In genomic region chr9:118674277-118674676, GRCm38 (mm10) we compare ENCODE assay signal across 12 mouse cellular contexts.
DNase-seq lines count a peak whose midpoint lies in the region; ATAC-seq and TF ChIP-seq lines count a peak whose summit lies in the region.
"Had no signal": no experiment of that assay in that cellular context is flagged by ENCODE, and none has a peak within 500 bp of the region (broad histone marks: within the 10 kb centered on the region; RNA-seq: fewer than 3 reads in every experiment).

No protein-coding gene starts in this region.

- no peak overlapping the region for H3K4me3 ChIP-seq in kidney, adult 2 months (ENCODE audit: insufficient read depth, low read depth, low read length)
- H3K4me3 ChIP-seq in kidney, embryonic 14.5 days (ENCODE audit: low read length): no peak overlapping the region
- no peak overlapping the region for H3K4me3 ChIP-seq in bone marrow, adult 2 months (replicated peaks; ENCODE audit: control insufficient read depth, low read depth, low read length)
- H3K4me3 ChIP-seq in heart, embryonic 16.5 days (ENCODE audit: low read length): no peak overlapping the region
- no peak overlapping the region for H3K4me3 ChIP-seq in liver, embryonic 14.5 days (ENCODE audit: insufficient read depth in 1 of 2, low read depth in 2 of 2, low read length in 2 of 2)
- H3K4me3 ChIP-seq: limb, embryonic 12.5 days had no signal

- no peaks in the 10 kb centered on the region for H3K4me1 ChIP-seq in kidney, adult 2 months (ENCODE audit: control insufficient read depth, insufficient read depth, low read length)
- H3K4me1 ChIP-seq in kidney, embryonic 14.5 days (ENCODE audit: control insufficient read depth, insufficient read depth, low read length): no peaks in the 10 kb centered on the region
- H3K4me1 ChIP-seq in bone marrow, adult 2 months (ENCODE audit: control insufficient read depth, insufficient read depth, low read length): peaks cover 10% of the 10 kb centered on the region
- H3K4me1 ChIP-seq in heart, embryonic 16.5 days (ENCODE audit: control insufficient read depth, insufficient read depth, low read length): peaks cover 11% of the 10 kb centered on the region
- peaks cover 0 to 6% of the 10 kb centered on the region in 2 experiments; a peak in 2 of 4 replicates for H3K4me1 ChIP-seq in liver, embryonic 14.5 days (replicated peaks; ENCODE audit: control insufficient read depth in 2 of 2, insufficient read depth in 2 of 2, low read length in 1 of 2)

- TF ChIP-seq EP300 in liver, embryonic 14.5 days (IDR thresholded peaks at IDR 0.05; ENCODE audit: low read depth): no peak

- H3K9ac ChIP-seq in kidney, embryonic 14.5 days (ENCODE audit: low read depth, low read length): no peak overlapping the region
- no peak overlapping the region for H3K9ac ChIP-seq in heart, embryonic 16.5 days (ENCODE audit: low read length)
- H3K9ac ChIP-seq in liver, embryonic 14.5 days (replicated peaks): no peak overlapping the region
- H3K9ac ChIP-seq: limb, embryonic 12.5 days had no signal

- H3K4me2 ChIP-seq in kidney, embryonic 14.5 days (replicated peaks; ENCODE audit: low read depth, low read length): no peak overlapping the region
- no peak overlapping the region for H3K4me2 ChIP-seq in heart, embryonic 16.5 days (ENCODE audit: low read depth, low read length)
- no peak overlapping the region for H3K4me2 ChIP-seq in liver, embryonic 14.5 days (ENCODE audit: low read depth)
- H3K4me2 ChIP-seq: limb, embryonic 12.5 days had no signal

- no peaks in the 10 kb centered on the region for H3K36me3 ChIP-seq in kidney, adult 2 months (ENCODE audit: control insufficient read depth, insufficient read depth, low read length)
- H3K36me3 ChIP-seq in kidney, embryonic 14.5 days (ENCODE audit: control insufficient read depth, insufficient read depth, low read length): peaks cover 33% of the 10 kb centered on the region
- peaks cover 3% of the 10 kb centered on the region; the same call in 1 of the 2 replicates for H3K36me3 ChIP-seq in heart, embryonic 16.5 days (ENCODE audit: control insufficient read depth, insufficient read depth)
- no peaks in the 10 kb centered on the region for H3K36me3 ChIP-seq in liver, embryonic 14.5 days (replicated peaks; ENCODE audit: control insufficient read depth, insufficient read depth, low read depth)

- H3K9me3 ChIP-seq in kidney, embryonic 14.5 days (ENCODE audit: control insufficient read depth, low read length): no peaks in the 10 kb centered on the region
- H3K9me3 ChIP-seq in heart, embryonic 16.5 days (replicated peaks; ENCODE audit: control insufficient read depth, low read length): no peaks in the 10 kb centered on the region
- no peaks in the 10 kb centered on the region for H3K9me3 ChIP-seq in liver, embryonic 14.5 days (ENCODE audit: control insufficient read depth, low read length)
- H3K9me3 ChIP-seq: limb, embryonic 12.5 days had no signal

- no peak for TF ChIP-seq CTCF in kidney, adult 2 months (conservative IDR thresholded peaks at IDR 0.05; ENCODE audit: insufficient read depth, insufficient read length, low read depth, low read length)
- no peak for TF ChIP-seq CTCF in bone marrow, adult 2 months (IDR thresholded peaks at IDR 0.05; ENCODE audit: control insufficient read depth, insufficient read depth, low read length)
- no peak for TF ChIP-seq CTCF in liver, embryonic 14.5 days (IDR thresholded peaks at IDR 0.05; ENCODE audit: low read depth)

- DNase-seq in kidney, adult 2 months: peak; percentile 53
- peak in 1 of 3 experiments; percentile 22 for DNase-seq in liver, embryonic 14.5 days (ENCODE audit: low read depth in 3 of 3, low spot score in 3 of 3)
- no peak for DNase-seq in cerebellum, postnatal 4 days (ENCODE audit: low spot score in 2 of 2)
- DNase-seq in urinary bladder, adult 18-20 months (ENCODE audit: low spot score in 2 of 2): no peak
- DNase-seq: gastrocnemius, postnatal 25 days had no signal

- no peak for TF ChIP-seq POLR2A in kidney, adult 2 months (IDR thresholded peaks at IDR 0.05; ENCODE audit: low read depth, low read length)
- no peak for TF ChIP-seq POLR2A in bone marrow, adult 2 months (IDR thresholded peaks at IDR 0.05; ENCODE audit: borderline replicate concordance, control insufficient read depth, low read depth, low read length)

- ATAC-seq in kidney, embryonic 14.5 days (ENCODE audit: low FRiP score, low TSS enrichment): no peak
- peak; percentile 30 for ATAC-seq in heart, embryonic 16.5 days (replicated peaks; ENCODE audit: extremely low read depth, insufficient read depth, low FRiP score)
- peak; percentile 60 for ATAC-seq in liver, embryonic 14.5 days (ENCODE audit: insufficient read depth)
- no peak for ATAC-seq in activated CD4-positive, CD25-positive, alpha-beta regulatory T cell, adult 4 months

- H3K27ac ChIP-seq in kidney, adult 2 months (ENCODE audit: insufficient read depth, low read depth, low read length): peak overlapping the region; percentile 46; the same call in 1 of the 2 replicates
- H3K27ac ChIP-seq in kidney, embryonic 14.5 days (ENCODE audit: low read depth, low read length): no peak overlapping the region
- peak overlapping the region; percentile 30; the same call in 1 of the 2 replicates for H3K27ac ChIP-seq in bone marrow, adult 2 months (ENCODE audit: control insufficient read depth, insufficient read depth, low read depth, low read length, poor library complexity)
- H3K27ac ChIP-seq in heart, embryonic 16.5 days (ENCODE audit: low read length): peak overlapping the region; percentile 49
- H3K27ac ChIP-seq in liver, embryonic 14.5 days: no peak overlapping the region
- H3K27ac ChIP-seq: limb, embryonic 12.5 days; stomach, postnatal 0 days had no signal

- WGBS in kidney, adult 2 months: 50% methylated on average over 12 of the region's 12 CpGs
- WGBS in kidney, embryonic 14.5 days: 71% methylated on average over 12 of the region's 12 CpGs
- 4% methylated on average over 12 of the region's 12 CpGs for WGBS in bone marrow, adult 2 months
- WGBS in heart, embryonic 16.5 days: 44% methylated on average over 12 of the region's 12 CpGs
- WGBS in liver, embryonic 14.5 days (ENCODE audit: insufficient replicate concordance): 8% methylated on average over 12 of the region's 12 CpGs

- no peaks in the 10 kb centered on the region for H3K27me3 ChIP-seq in kidney, adult 2 months (replicated peaks; ENCODE audit: control insufficient read depth, insufficient read depth, low read length)
- no peaks in the 10 kb centered on the region for H3K27me3 ChIP-seq in kidney, embryonic 14.5 days (ENCODE audit: control insufficient read depth, insufficient read depth, low read length)
- no peaks in the 10 kb centered on the region for H3K27me3 ChIP-seq in heart, embryonic 16.5 days (ENCODE audit: control insufficient read depth, insufficient read depth, low read length)
- no peaks in the 10 kb centered on the region for H3K27me3 ChIP-seq in liver, embryonic 14.5 days (ENCODE audit: control insufficient read depth, insufficient read depth, low read length)
- H3K27me3 ChIP-seq: CH12.LX; limb, embryonic 12.5 days had no signal

Comparison
In these comparisons a context has a peak if more than half of its experiments do, and no peak if none do; other contexts are left out.
1. H3K27ac ChIP-seq: peak in kidney, adult 2 months (single experiment), bone marrow, adult 2 months (single experiment) and heart, embryonic 16.5 days (single experiment); none in kidney, embryonic 14.5 days (single experiment) and liver, embryonic 14.5 days (single experiment).
2. ATAC-seq: peak in heart, embryonic 16.5 days (single experiment) and liver, embryonic 14.5 days (single experiment); none in kidney, embryonic 14.5 days (single experiment) and activated CD4-positive, CD25-positive, alpha-beta regulatory T cell, adult 4 months (single experiment).